Mouse (Mus musculus): ENCODE data around the gene Wwc2. TPM values are rescaled to one million over a fixed set of nuclear protein-coding genes. Genes with fewer than 3 reads are reported as not detected.

The Wwc2 gene
- polyA plus RNA-seq, 1 experiment from 2014 or later = 15.7 TPM

DNA sequence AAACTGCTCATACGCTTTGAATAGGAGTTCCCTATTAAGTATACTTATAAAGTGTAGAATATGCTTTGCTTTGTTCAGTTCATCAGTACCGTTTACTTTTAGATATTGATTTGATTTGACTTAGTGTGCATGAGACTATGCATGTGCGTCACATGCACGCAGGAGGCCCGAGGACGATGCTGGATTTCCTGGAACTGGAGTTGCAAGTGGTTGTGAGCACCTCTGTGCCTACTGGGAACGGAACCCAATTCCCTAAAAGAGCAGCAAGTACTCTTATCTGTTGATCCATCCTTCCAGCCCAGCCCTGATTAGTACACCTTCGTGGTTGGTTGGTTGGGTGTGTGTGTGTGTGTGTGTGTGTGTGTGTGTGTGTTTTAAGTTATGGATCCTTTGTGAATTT is 76.6 kb downstream of the Wwc2 start:
- ATAC-seq (ENCODE audit: low FRiP score) = no peak
- 93% methylated on average over 8 of the region's 8 CpGs for WGBS
- H3K9me3 ChIP-seq (replicated peaks) = peaks cover 7% of the 10 kb centered on the region

DNA sequence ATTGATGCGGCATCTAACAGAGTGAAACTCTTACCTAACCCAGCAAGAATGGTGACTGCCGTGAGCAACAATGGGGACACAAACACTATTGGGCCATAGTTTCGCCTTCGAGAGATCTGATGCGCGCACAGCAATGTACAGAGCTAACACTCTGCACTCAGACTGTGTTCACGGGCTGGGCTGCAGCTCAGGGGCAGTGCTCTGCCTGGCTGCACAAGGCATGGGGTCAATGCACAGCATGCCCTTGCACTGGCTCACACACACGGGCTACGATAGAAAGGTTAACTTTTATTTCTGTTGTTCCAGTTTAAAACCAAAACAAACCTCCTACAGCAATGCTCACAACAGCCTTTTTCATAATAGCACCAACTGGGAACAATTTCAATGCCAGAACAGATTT is 77.1 kb downstream of the Wwc2 start:
- no peak for ATAC-seq (ENCODE audit: low FRiP score)
- no peak overlapping the region for H3K4me2 ChIP-seq (replicated peaks)
- peaks cover 6% of the 10 kb centered on the region; the same call in 1 of the 2 replicates for H3K36me3 ChIP-seq
- 72% methylated on average over 9 of the region's 9 CpGs for WGBS
- no peak overlapping the region for H3K27ac ChIP-seq
- H3K9ac ChIP-seq = no peak overlapping the region
- peaks cover 7% of the 10 kb centered on the region for H3K9me3 ChIP-seq (replicated peaks)
- H3K4me1 ChIP-seq = no peaks in the 10 kb centered on the region
- no peak overlapping the region for H3K4me3 ChIP-seq
- H3K27me3 ChIP-seq = no peaks in the 10 kb centered on the region

More for the DNA sequence above, 76.6 kb downstream of the Wwc2 start:
- no peak overlapping the region for H3K4me2 ChIP-seq (replicated peaks)
- H3K4me3 ChIP-seq = no peak overlapping the region
- H3K4me1 ChIP-seq = no peaks in the 10 kb centered on the region
- no peak overlapping the region for H3K27ac ChIP-seq
- no peak overlapping the region for H3K9ac ChIP-seq
- H3K27me3 ChIP-seq = no peaks in the 10 kb centered on the region
- H3K36me3 ChIP-seq = peaks cover 6% of the 10 kb centered on the region; the same call in 1 of the 2 replicates

DNA sequence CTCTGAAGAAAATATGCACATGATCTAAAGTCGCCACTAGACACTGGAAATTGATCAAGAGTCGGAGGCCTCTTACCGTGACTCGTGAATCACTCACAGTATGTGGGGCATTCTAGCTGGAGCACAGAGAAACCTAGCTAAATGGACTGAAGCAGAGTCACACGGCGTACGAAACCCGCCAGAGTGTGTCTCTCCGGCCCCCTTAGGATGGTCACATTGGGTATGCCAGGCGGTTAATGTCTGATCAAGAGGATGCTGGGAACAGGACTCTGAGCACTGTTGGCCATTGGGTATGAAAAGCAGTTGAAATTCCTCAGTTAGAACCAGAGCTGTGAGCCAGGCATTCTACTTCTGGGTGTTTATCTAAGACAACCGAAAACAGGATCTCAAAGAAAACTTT is 81.0 kb downstream of the Wwc2 start:
- Histone ChIP-seq H3K4me1 (no peaks in the 10 kb centered on the region), H3K36me3 (peaks cover 6% of the 10 kb centered on the region; the same call in 1 of the 2 replicates), H3K9ac (no peak overlapping the region), H3K27ac (no peak overlapping the region), H3K27me3 (no peaks in the 10 kb centered on the region), H3K4me3 (no peak overlapping the region), H3K9me3 (replicated peaks) (peaks cover 7% of the 10 kb centered on the region), H3K4me2 (replicated peaks) (no peak overlapping the region)
- no peak for ATAC-seq (ENCODE audit: low FRiP score)
- WGBS = 96% methylated on average over 11 of the region's 11 CpGs

DNA sequence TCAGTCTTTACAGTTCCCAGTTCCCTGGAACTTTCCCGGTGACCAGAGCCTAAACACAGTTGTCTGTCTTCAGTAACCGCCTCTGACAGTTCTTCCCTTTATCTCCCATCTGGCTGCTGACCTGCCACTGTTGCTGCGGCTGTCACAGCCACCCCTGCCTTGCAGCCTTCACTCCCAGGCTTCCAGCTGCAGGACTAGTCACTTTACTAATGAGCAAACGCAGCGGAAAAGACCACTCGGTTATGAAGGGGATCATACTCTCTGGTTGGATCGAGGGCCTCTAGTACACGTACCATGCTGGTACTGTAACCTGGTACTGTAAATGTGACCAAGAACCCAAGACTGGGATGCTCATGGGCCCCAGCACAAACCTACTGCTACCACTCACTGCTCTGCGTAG is 83.7 kb downstream of the Wwc2 start:
- Histone ChIP-seq H3K4me3 (no peak overlapping the region), H3K4me2 (replicated peaks) (no peak overlapping the region), H3K4me1 (no peaks in the 10 kb centered on the region), H3K9me3 (replicated peaks) (peaks cover 7% of the 10 kb centered on the region), H3K27me3 (no peaks in the 10 kb centered on the region), H3K36me3 (peaks cover 6% of the 10 kb centered on the region; the same call in 1 of the 2 replicates), H3K27ac (no peak overlapping the region), H3K9ac (no peak overlapping the region)
- ATAC-seq (ENCODE audit: low FRiP score) = no peak
- WGBS = 85% methylated on average over 9 of the region's 9 CpGs

DNA sequence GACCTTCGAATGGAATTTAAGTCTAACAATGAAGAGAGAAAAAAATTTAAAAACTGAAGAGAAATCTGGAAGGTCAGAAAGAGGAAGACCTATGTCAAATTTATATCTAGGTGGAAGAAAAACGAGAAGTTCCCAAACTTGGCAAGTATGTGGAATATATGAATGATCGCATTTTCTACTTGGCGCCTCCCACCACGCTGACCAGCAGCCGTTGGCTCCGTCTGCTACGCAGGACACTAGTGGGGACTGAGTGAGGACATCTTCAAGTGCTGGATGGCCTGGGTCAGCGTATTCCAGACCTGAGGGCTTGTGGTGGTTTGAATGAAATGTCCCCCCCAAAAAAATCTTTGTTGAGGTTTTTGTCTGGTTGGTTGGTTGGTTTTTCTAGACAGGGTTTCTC is 84.6 kb downstream of the Wwc2 start:
- H3K9ac ChIP-seq = no peak overlapping the region
- no peak overlapping the region for H3K4me3 ChIP-seq
- ATAC-seq (ENCODE audit: low FRiP score) = no peak
- H3K27ac ChIP-seq = no peak overlapping the region
- peaks cover 7% of the 10 kb centered on the region for H3K9me3 ChIP-seq (replicated peaks)
- 96% methylated on average over 9 of the region's 9 CpGs for WGBS
- H3K27me3 ChIP-seq = no peaks in the 10 kb centered on the region
- no peaks in the 10 kb centered on the region for H3K4me1 ChIP-seq
- H3K36me3 ChIP-seq = peaks cover 6% of the 10 kb centered on the region; the same call in 1 of the 2 replicates
- H3K4me2 ChIP-seq (replicated peaks) = no peak overlapping the region

DNA sequence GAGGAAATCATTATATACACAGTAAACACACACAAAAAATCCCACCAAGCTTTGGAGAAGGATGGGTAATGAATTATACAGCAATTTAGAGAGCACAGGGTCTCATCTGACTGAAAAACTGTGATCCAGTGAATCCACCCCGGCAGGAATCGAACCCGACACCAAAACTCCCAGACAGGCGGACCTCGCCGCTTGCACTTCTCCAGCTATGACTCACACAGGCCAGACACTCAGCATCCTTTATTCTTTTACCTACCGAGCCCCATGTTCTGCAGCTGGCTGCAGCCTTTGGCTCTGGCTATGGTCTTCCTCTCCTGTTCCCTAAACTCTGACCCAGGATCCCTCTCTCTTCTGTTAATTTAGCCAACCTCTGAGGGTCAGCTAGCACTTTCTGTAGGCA is 85.5 kb downstream of the Wwc2 start:
- ATAC-seq (ENCODE audit: low FRiP score) = no peak
- H3K4me3 ChIP-seq = no peak overlapping the region
- H3K9me3 ChIP-seq (replicated peaks) = peaks cover 7% of the 10 kb centered on the region
- H3K27ac ChIP-seq = no peak overlapping the region
- H3K4me1 ChIP-seq = no peaks in the 10 kb centered on the region
- no peaks in the 10 kb centered on the region for H3K27me3 ChIP-seq
- no peak overlapping the region for H3K4me2 ChIP-seq (replicated peaks)
- WGBS = 95% methylated on average over 7 of the region's 7 CpGs
- no peak overlapping the region for H3K9ac ChIP-seq
- H3K36me3 ChIP-seq = peaks cover 6% of the 10 kb centered on the region; the same call in 1 of the 2 replicates

DNA sequence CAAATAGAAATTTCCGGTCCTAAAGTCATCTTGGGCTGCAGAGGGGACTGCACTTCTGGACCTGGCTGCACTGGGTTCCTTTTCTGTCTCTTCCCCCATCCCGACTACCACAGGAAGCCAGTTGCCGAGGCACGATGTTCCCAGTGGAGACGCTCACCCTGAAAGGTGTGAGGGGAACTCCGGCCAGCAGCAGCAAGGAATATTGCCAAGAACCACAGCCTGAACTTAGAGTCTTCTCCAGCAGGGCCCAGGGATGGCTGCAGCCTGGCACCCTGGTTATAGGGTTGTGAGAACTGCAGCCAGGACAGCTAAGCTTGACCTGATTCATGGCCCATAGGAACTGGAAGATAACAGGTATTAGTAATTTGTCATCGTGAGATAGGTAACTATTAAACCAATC is 86.7 kb downstream of the Wwc2 start:
- Histone ChIP-seq H3K9ac (no peak overlapping the region), H3K4me2 (replicated peaks) (no peak overlapping the region), H3K27ac (no peak overlapping the region), H3K27me3 (no peaks in the 10 kb centered on the region), H3K36me3 (0 out of 2 replicates have a peak, but pooled peaks cover 2% of the 10 kb centered on the region), H3K4me1 (no peaks in the 10 kb centered on the region), H3K9me3 (replicated peaks) (no peaks in the 10 kb centered on the region), H3K4me3 (no peak overlapping the region)
- no peak for ATAC-seq (ENCODE audit: low FRiP score)
- WGBS = 92% methylated on average over 7 of the region's 7 CpGs

DNA sequence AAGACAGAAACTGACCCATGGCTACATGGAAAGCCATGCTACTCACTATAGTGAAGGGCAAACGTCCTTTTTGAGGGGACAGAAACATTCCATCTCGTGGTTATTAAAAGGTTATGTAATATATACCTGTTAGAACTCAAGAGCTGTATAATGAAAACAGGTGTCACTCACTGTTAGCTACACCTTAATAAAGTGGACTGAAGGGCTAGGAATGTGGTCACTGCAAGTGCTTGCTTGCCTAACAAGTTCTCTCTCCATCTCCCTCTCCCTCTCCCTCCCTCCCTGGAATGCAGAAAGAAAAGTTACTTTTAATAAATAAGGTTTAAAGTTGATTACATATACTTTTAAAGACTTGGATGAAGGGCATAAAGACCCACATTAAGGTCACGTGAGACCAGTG is 88.0 kb downstream of the Wwc2 start:
- 90% methylated on average over 3 of the region's 3 CpGs for WGBS
- H3K4me1 ChIP-seq = no peaks in the 10 kb centered on the region
- no peak overlapping the region for H3K27ac ChIP-seq
- no peaks in the 10 kb centered on the region for H3K9me3 ChIP-seq (replicated peaks)
- no peak overlapping the region for H3K4me3 ChIP-seq
- H3K4me2 ChIP-seq (replicated peaks) = no peak overlapping the region
- H3K9ac ChIP-seq = no peak overlapping the region
- 0 out of 2 replicates have a peak, but pooled peaks cover 2% of the 10 kb centered on the region for H3K36me3 ChIP-seq
- H3K27me3 ChIP-seq = no peaks in the 10 kb centered on the region
- ATAC-seq (ENCODE audit: low FRiP score) = no peak

DNA sequence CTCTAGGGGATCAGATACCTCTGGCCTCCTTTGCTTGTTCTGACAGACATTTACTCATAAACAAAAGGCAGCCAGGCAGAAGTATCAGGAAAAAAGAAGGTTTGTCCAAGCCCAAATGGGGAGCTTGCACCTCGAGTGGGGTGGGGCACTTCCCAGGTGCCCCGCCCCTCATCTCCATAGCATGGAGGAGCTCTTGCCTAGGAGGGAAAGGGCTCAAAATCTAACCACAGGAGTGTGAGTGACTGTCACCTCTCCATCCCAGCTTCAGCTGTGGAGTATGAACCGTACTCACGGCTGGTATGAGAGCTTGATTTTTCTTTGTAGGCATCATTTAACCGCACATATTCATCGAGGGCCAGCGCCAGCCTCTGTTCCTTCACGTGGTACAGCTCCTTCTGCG is 90.4 kb downstream of the Wwc2 start:
- no peak overlapping the region for H3K27ac ChIP-seq
- H3K27me3 ChIP-seq = no peaks in the 10 kb centered on the region
- H3K9me3 ChIP-seq (replicated peaks) = no peaks in the 10 kb centered on the region
- no peaks in the 10 kb centered on the region for H3K4me1 ChIP-seq
- H3K36me3 ChIP-seq = peaks cover 6% of the 10 kb centered on the region; the same call in 1 of the 2 replicates
- no peak overlapping the region for H3K4me3 ChIP-seq
- H3K9ac ChIP-seq = no peak overlapping the region
- H3K4me2 ChIP-seq (replicated peaks) = no peak overlapping the region
- no peak for ATAC-seq (ENCODE audit: low FRiP score)
- WGBS = 95% methylated on average over 9 of the region's 9 CpGs

DNA sequence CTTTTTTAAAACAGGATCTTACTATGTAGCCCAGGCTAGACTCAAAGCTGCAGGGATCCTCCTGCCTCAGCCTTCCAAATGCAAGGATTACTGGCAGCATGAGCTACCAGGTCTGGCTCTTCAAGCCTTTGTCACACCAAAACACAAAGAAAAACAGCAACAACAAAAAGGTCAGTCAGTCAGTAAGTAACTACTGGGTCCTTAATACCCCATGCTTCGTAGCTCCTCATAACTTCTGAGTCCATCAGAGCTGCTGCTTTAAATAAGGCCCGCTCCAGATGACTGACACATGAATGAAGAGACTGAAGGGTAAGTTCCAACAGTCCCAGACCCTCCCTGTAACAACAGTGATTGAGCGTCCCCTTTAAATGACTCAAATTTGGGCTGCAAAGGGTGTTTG is 90.8 kb downstream of the Wwc2 start:
- H3K4me3 ChIP-seq = no peak overlapping the region

DNA sequence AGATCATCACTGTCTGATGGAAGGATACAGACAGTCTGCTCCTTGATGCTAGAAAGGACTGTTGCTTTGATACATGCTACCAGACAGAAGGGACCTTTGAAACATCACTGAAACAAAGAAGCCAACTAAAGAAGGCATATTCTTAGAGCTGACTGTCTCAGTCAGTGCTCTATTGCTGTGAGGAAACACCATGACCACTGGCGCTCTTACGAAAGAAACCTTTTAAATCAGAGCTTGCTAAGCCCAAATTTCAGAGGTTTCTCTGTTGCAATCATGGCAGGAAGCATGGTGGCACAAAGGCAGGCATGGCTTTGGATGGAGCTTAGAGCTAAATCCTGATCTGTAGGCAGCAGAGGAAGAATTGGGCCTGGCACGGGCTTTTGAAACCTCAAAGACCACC is 98.3 kb downstream of the Wwc2 start:
- WGBS = 95% methylated on average over 3 of the region's 3 CpGs
- H3K36me3 ChIP-seq = peaks cover 4% of the 10 kb centered on the region; the same call in 1 of the 2 replicates
- H3K9me3 ChIP-seq (replicated peaks) = no peaks in the 10 kb centered on the region
- no peak overlapping the region for H3K27ac ChIP-seq
- H3K27me3 ChIP-seq = no peaks in the 10 kb centered on the region
- no peak overlapping the region for H3K9ac ChIP-seq
- peaks cover 14% of the 10 kb centered on the region for H3K4me1 ChIP-seq
- no peak overlapping the region for H3K4me2 ChIP-seq (replicated peaks)
- no peak for ATAC-seq (ENCODE audit: low FRiP score)
- no peak overlapping the region for H3K4me3 ChIP-seq

More for the DNA sequence above, 90.8 kb downstream of the Wwc2 start:
- no peak overlapping the region for H3K4me2 ChIP-seq (replicated peaks)
- no peaks in the 10 kb centered on the region for H3K4me1 ChIP-seq
- H3K27me3 ChIP-seq = no peaks in the 10 kb centered on the region
- peaks cover 6% of the 10 kb centered on the region; the same call in 1 of the 2 replicates for H3K36me3 ChIP-seq
- H3K27ac ChIP-seq = no peak overlapping the region
- H3K9me3 ChIP-seq (replicated peaks) = no peaks in the 10 kb centered on the region
- 93% methylated on average over 3 of the region's 3 CpGs for WGBS
- no peak overlapping the region for H3K9ac ChIP-seq
- no peak for ATAC-seq (ENCODE audit: low FRiP score)

DNA sequence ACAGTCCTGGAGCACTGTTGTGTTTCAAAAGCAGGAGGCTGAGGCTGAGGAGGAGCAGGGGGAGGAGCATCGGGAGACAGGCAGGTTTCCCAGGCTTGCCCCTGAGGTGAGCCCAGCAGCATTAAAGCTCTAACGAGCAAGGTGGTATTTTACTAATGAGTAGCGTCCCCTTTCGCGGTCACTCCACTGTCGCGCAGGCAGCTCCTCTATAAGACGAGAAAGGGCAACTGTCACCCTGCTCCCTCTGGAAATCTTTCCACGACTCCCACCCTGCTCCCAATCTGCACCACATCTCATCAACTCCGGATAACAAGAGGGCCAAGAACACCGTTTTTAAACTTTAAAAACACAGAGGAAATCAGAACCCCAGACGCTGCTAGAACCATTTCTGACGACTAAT is 99.1 kb downstream of the Wwc2 start:
- Histone ChIP-seq H3K9ac (no peak overlapping the region), H3K36me3 (peaks cover 4% of the 10 kb centered on the region; the same call in 1 of the 2 replicates), H3K4me1 (peaks cover 14% of the 10 kb centered on the region), H3K9me3 (replicated peaks) (no peaks in the 10 kb centered on the region), H3K4me2 (replicated peaks) (no peak overlapping the region), H3K27me3 (no peaks in the 10 kb centered on the region), H3K4me3 (no peak overlapping the region), H3K27ac (no peak overlapping the region)
- no peak for ATAC-seq (ENCODE audit: low FRiP score)
- 69% methylated on average over 13 of the region's 13 CpGs for WGBS

DNA sequence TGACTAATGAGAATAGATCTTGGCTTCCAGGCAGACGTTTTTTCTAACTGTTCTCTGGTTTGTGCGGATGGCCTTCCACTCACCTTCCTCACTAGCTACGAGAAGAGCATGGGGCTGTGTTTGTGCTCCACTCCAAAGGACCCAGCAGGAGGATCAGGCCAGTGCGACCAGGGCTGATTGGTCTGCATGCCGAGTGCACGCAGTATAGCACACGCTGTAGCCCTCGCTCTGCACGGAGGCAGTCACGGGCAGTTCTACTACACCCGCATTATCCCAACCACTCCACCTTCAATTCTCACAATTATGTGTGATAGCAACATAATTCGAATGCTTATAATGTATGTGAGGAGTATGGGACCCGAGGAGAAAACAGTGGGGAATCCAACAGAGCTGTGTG is 99.9 kb downstream of the Wwc2 start:
- H3K9me3 ChIP-seq (replicated peaks) = no peaks in the 10 kb centered on the region
- 0 out of 2 replicates have a peak, but pooled peaks have one; percentile 50 for ATAC-seq (ENCODE audit: low FRiP score)
- no peak overlapping the region for H3K4me3 ChIP-seq
- H3K27me3 ChIP-seq = no peaks in the 10 kb centered on the region
- no peaks in the 10 kb centered on the region for H3K36me3 ChIP-seq
- H3K9ac ChIP-seq = no peak overlapping the region
- H3K27ac ChIP-seq = no peak overlapping the region
- 81% methylated on average over 13 of the region's 13 CpGs for WGBS
- H3K4me2 ChIP-seq (replicated peaks) = no peak overlapping the region
- H3K4me1 ChIP-seq = peaks cover 14% of the 10 kb centered on the region

All from hindbrain, embryonic 12.5 days (tissue).